Mouse (Mus musculus): ENCODE results near the gene Kif12.

DNA sequence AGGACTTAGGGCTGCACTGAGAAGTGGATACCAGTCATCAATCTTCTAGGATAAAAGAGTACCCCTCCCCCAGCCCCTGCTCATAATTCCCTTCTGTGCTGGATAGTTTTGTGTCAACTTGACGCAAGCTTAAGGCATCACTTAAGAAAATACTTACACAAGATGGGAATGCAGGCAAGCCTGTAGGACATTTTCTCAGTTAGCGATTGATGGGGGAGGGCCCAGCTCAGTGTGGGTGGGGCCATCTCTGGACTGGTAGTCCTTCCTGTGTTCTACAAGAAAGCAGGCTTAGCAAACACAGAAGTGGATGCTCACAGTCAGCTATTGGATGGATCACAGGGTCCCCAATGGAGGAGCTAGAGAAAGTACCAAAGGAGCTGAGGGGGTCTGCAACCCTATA lies 22.4 kb upstream of the Kif12 start:
- TF ChIP-seq CTCF (IDR thresholded peaks at IDR 0.05; ENCODE audit: low read depth, low read length) (no peak), POLR2A (IDR thresholded peaks at IDR 0.05; ENCODE audit: borderline replicate concordance, low read depth, low read length) (no peak)

Measured in bone marrow macrophage, adult 2 months (primary cell).